Mouse (Mus musculus): ENCODE results near the gene Olfr889.

DNA sequence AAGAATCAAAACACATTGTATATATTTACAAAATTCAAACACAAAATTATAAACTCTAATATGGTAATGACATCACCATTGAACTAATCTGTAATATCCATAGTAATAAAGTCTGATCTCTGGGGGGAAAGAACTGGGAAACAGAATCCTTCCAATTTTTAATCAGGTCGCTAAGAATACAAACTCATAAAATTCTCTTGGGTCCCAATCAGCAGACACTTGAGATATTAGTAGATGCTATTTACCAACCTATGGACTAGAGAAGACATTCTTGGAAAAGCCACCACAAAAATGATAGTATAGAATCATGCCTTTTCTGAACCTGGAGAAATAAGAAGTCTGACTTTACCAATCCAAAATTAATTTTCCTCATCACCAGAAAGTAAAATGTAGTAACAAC is 7.2 kb upstream of the Olfr889 start, which contains the start of gene Olfr888:
- TF ChIP-seq CTCF (conservative IDR thresholded peaks at IDR 0.05; ENCODE audit: low read length): no peak
- TF ChIP-seq POU5F1 (IDR thresholded peaks at IDR 0.05; ENCODE audit: borderline replicate concordance, low read length): no peak

Measured in E14TG2a.4 (cell line).